Mouse (Mus musculus) midbrain, embryonic 15.5 days (tissue): ENCODE measurements around the gene Cxcl9. TPM values are rescaled to one million over a fixed set of nuclear protein-coding genes. Genes with fewer than 3 reads are reported as not detected.

ENCODE experiments used
- ATAC-seq: fragments of 200-750 bp; cut with Nextera tagmentation; replicated peaks from 2 replicates; pipeline ENCODE4 v1.8.0; 2017; ENCODE audit warnings: moderate TSS enrichment
- H3K27ac ChIP-seq: fragments of 300-500 bp; sonication (generic); 2 replicates; pipeline ENCODE4 v1.5.1; 2015; ENCODE audit warnings: mild to moderate bottlenecking, inconsistent platforms
- H3K27me3 ChIP-seq: fragments of 300-500 bp; sonication (generic); replicated peaks from 2 replicates; pipeline ENCODE4 v1.6.1; 2015; ENCODE audit warnings: inconsistent platforms
- H3K36me3 ChIP-seq: fragments of 300-500 bp; sonication (generic); replicated peaks from 2 replicates; pipeline ENCODE4 v1.6.1; 2015; ENCODE audit warnings: inconsistent platforms
- H3K4me1 ChIP-seq: fragments of 300-500 bp; sonication (generic); 2 replicates; pipeline ENCODE4 v1.6.1; 2015; ENCODE audit warnings: inconsistent platforms
- H3K4me2 ChIP-seq: fragments of 300-500 bp; sonication (generic); 2 replicates; pipeline ENCODE4 v1.6.1; 2015; ENCODE audit warnings: inconsistent platforms, mild to moderate bottlenecking, moderate library complexity
- H3K4me3 ChIP-seq: fragments of 300-500 bp; sonication (generic); 2 replicates; pipeline ENCODE4 v1.5.1; 2015; ENCODE audit warnings: mild to moderate bottlenecking, inconsistent platforms
- H3K9ac ChIP-seq: fragments of 300-500 bp; sonication (generic); 2 replicates; pipeline ENCODE4 v1.6.1; 2015; ENCODE audit warnings: mild to moderate bottlenecking, inconsistent platforms
- H3K9me3 ChIP-seq: fragments of 300-500 bp; sonication (generic); 2 replicates; pipeline ENCODE4 v1.6.1; 2016; ENCODE audit warnings: inconsistent platforms
- WGBS: fragments of 180-500 bp; shearing (Covaris S2); methylation state at CpG from one replicate; pipeline ENCODE4 v1.1.7; 2015; ENCODE audit warnings: mixed read lengths; 5-methylcytosine and 5-hydroxymethylcytosine counted together
- polyA plus RNA-seq: library from polyadenylated mRNA; unstranded; fragments of >200 nt; fragmentation: Nextera tagmentation; extraction: Ambion mirVana; gene quantifications from 2 replicates; pipeline ENCODE4 v1.2.1, GENCODE M21; 2015

Gene Cxcl9
- polyA plus RNA-seq: not detected in 2 replicates

DNA sequence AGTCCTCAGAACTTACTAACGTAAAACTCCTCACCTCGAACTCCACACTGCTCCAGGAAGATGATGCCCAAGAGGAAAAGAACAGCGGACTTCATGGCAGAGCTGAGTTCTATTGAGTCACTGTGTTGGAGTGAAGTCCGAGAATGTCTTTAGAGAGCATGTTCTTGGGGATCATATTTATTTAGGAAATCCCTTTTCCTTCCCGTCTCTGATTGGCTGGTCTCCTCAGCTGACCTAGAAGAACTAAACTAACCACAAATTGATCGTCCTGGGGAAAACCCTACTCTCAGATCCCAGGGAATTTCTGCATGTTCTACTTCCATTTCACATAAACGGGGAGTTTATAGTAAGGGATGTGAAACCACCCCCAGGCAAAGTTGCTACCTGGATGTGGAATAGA, at the start of gene Cxcl9:
Gene Cxcl9, minus strand, starts transcription at position 151 of the 400 bp plus-strand sequence.
- Histone ChIP-seq H3K36me3 (no peaks in the 10 kb centered on the region), H3K4me3 (no peak within 1 kb of the TSS), H3K9me3 (no peaks in the 10 kb centered on the region), H3K27ac (no peak within 1 kb of the TSS), H3K4me1 (no peaks in the 10 kb centered on the region), H3K9ac (no peak within 1 kb of the TSS), H3K27me3 (no peaks in the 10 kb centered on the region), H3K4me2 (no peak within 1 kb of the TSS)
- 89% methylated on average over 7 of the region's 7 CpGs for WGBS
- no peak for ATAC-seq

DNA sequence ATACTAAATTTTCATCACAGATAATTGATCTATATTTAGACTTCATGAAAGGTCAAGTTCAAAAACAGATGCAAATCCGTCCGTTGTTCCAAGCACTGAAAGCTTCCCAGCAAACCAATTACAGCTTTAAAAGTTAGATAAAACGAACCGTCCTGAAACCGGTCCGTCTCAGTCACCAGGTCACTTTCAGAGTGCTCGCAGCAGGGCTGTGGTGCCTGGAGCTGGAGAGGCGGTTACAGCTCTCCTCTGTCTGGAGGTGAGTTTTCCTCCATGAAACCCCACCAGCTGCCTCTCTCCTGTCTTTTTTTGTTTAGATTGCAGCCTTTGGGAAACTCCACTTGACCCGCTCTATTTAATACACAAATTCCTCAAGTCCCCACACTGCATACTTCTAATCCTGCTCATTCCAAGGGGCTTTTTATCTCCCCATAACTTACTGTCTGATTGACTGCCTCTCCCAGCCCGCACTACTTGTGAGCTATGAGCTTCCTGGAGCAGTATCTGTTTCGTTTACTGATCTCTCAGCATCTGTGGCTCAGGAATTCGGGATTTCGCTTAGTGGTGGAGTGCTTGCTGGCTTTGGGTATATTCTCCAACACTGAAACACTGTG, 49.0 kb upstream of the Cxcl9 start:
- no peaks in the 10 kb centered on the region for H3K9me3 ChIP-seq
- H3K4me2 ChIP-seq: 0 out of 2 replicates have a peak overlapping the region, but pooled peaks have one; percentile 4
- no peak overlapping the region for H3K9ac ChIP-seq
- ATAC-seq: no peak
- WGBS: 30% methylated on average over 13 of the region's 13 CpGs
- peaks cover 5% of the 10 kb centered on the region for H3K4me1 ChIP-seq
- no peaks in the 10 kb centered on the region for H3K27me3 ChIP-seq
- H3K4me3 ChIP-seq: no peak overlapping the region
- no peaks in the 10 kb centered on the region for H3K36me3 ChIP-seq
- no peak overlapping the region for H3K27ac ChIP-seq

DNA sequence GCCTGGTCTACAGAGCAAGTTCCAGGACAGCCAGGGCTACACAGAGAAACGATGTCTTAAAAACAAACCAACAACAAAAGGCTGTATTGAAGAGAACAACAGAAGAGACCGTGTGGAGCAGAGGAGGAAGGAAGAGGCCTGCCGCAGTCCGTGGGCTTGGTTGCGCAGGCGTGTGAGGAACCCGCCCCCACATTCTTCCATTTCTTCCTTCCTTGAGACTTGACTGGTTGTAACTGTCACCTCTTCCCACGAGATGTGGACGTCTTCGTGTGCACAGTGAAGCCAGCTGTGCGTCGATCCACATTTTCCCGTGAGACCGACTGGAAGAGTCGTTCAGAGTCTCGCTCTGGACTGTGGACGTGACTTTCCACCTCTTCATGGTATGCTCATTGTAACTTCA, 47.5 kb upstream of the Cxcl9 start:
- Histone ChIP-seq H3K9me3 (no peaks in the 10 kb centered on the region), H3K4me2 (no peak overlapping the region), H3K4me3 (no peak overlapping the region), H3K9ac (no peak overlapping the region), H3K27me3 (no peaks in the 10 kb centered on the region), H3K4me1 (peaks cover 5% of the 10 kb centered on the region), H3K36me3 (no peaks in the 10 kb centered on the region), H3K27ac (no peak overlapping the region)
- ATAC-seq: no peak
- WGBS: 83% methylated on average over 17 of the region's 17 CpGs

DNA sequence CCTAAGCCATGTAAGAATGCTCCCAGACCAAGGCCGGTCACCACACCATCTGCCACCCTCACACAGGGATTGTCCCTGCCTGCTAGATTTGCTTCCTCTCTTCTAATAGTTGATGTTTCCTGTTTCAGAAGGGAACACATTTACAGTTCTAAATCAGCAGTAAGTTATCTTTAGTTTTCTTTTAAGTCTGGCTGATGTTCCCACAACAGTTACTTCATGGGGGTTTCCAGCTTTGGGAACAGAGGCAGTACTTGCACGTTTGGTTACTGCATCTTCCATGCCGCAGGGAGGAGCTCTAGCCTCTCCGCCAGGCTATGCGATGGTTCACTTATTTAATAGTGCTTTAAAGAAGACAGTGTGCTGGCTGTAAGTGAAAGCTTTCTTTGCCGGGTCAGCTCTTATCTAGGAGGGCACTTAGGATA, 46.9 kb upstream of the Cxcl9 start:
- no peak for ATAC-seq
- H3K9me3 ChIP-seq: no peaks in the 10 kb centered on the region
- no peak overlapping the region for H3K9ac ChIP-seq
- H3K27ac ChIP-seq: no peak overlapping the region
- H3K27me3 ChIP-seq: no peaks in the 10 kb centered on the region
- H3K4me1 ChIP-seq: peaks cover 5% of the 10 kb centered on the region
- no peaks in the 10 kb centered on the region for H3K36me3 ChIP-seq
- H3K4me3 ChIP-seq: no peak overlapping the region
- H3K4me2 ChIP-seq: no peak overlapping the region
- whole genome bisulfite sequencing: 79% methylated on average over 6 of the region's 6 CpGs

DNA sequence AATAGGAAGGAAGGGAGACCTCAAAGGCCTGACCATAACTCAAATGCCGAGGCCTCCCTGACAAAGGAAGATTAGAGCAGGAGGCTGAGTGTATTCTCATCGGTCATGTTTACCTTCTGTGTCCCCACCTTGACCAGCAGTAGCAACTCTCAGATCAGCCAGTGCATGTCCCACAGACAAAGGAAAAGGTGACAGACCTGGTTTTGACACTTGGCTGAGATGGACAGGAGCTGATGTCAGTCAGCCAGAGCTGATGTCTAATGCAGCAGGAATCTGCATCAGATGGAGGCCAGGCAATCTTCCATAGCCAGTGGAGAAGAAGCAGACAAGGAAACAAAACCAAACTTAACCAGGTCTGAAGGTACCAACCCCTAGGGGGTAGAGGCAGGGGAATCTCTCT, 44.7 kb upstream of the Cxcl9 start:
- H3K27me3 ChIP-seq: no peaks in the 10 kb centered on the region
- no peak overlapping the region for H3K4me2 ChIP-seq
- H3K9me3 ChIP-seq: no peaks in the 10 kb centered on the region
- no peak for ATAC-seq
- 76% methylated on average over 2 of the region's 2 CpGs for WGBS
- no peak overlapping the region for H3K4me3 ChIP-seq
- peaks cover 5% of the 10 kb centered on the region for H3K4me1 ChIP-seq
- H3K9ac ChIP-seq: no peak overlapping the region
- H3K36me3 ChIP-seq: no peaks in the 10 kb centered on the region
- no peak overlapping the region for H3K27ac ChIP-seq

DNA sequence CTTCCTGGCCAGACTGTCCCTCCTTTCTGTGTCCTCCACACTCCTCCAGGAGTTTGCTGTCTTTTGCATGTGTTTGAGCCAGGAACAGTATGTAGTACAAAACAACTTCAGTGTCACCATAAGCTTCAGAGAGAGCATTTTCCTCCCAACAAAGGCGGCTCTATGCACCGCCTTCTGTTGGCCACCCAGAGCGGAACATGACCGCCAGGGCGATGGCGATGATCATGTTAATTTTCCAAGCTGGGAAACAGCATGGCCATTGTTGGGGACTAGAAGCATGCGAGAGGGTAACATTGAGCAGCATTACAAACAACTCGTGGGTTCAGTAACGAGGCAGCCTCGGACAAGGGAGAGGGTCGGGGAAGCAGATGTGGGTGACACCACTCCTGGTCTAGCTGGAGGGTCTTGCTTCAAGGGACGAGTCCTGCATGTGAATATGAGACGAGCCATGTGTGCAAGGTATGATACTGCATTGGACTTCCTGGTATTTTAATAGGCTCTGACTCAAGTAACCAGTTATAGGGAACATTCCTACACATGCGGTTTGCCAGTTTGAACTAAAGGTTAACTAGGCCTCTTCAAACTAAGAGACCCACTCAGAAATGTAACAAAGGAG, 43.6 kb upstream of the Cxcl9 start:
- no peak overlapping the region for H3K4me2 ChIP-seq
- no peak overlapping the region for H3K4me3 ChIP-seq
- WGBS: 56% methylated on average over 14 of the region's 14 CpGs
- no peak overlapping the region for H3K27ac ChIP-seq
- no peak overlapping the region for H3K9ac ChIP-seq
- ATAC-seq: 0 out of 2 replicates have a peak, but pooled peaks have one; percentile 45
- H3K36me3 ChIP-seq: no peaks in the 10 kb centered on the region
- H3K4me1 ChIP-seq: no peaks in the 10 kb centered on the region
- no peaks in the 10 kb centered on the region for H3K27me3 ChIP-seq
- no peaks in the 10 kb centered on the region for H3K9me3 ChIP-seq

DNA sequence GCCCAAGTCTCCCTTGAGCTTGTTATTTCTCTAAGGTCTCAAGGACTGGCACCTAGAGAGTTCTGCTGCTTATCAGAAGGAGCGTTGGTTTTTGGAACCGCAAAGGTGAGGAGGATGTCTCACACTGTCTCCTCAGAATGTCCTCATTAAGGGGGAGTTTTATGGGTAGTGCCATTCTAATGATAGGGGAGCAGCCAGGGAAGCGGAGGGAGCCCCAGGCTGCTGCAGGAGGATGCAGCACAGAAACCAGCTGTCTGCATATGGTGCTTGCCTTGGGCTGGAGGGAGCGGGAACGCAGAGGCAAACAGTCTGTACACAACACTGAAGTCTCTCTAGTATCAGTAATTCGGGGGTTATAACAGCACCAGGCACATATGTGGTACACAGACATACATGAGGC, 43.0 kb upstream of the Cxcl9 start:
- Histone ChIP-seq H3K36me3 (no peaks in the 10 kb centered on the region), H3K4me2 (no peak overlapping the region), H3K9me3 (no peaks in the 10 kb centered on the region), H3K4me3 (no peak overlapping the region), H3K27ac (no peak overlapping the region), H3K9ac (no peak overlapping the region), H3K4me1 (no peaks in the 10 kb centered on the region), H3K27me3 (no peaks in the 10 kb centered on the region)
- ATAC-seq: no peak
- WGBS: 83% methylated on average over 6 of the region's 6 CpGs

DNA sequence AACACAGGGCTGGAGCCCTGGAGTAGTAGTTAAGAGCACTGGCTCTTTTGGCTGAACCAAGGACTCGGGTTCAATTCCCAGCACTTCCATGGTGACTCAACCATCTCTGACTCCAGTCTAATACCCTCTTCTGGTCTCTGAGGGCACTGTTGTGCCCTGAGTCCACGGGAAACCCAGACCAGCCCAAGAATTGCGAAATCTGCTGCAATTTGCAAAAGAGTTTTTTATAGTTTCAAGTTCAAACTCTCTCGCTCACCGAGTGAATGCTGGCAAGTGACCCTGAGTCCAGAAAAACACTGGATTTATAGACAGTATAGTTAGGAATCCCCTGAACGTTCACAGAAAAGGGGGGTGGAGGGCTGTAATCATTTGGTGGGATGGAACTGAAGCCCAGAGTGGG, 42.5 kb upstream of the Cxcl9 start:
- no peak for ATAC-seq
- no peak overlapping the region for H3K4me3 ChIP-seq
- H3K36me3 ChIP-seq: no peaks in the 10 kb centered on the region
- H3K9me3 ChIP-seq: no peaks in the 10 kb centered on the region
- WGBS: 88% methylated on average over 6 of the region's 6 CpGs
- no peak overlapping the region for H3K27ac ChIP-seq
- no peaks in the 10 kb centered on the region for H3K27me3 ChIP-seq
- H3K9ac ChIP-seq: no peak overlapping the region
- H3K4me1 ChIP-seq: no peaks in the 10 kb centered on the region
- H3K4me2 ChIP-seq: no peak overlapping the region

DNA sequence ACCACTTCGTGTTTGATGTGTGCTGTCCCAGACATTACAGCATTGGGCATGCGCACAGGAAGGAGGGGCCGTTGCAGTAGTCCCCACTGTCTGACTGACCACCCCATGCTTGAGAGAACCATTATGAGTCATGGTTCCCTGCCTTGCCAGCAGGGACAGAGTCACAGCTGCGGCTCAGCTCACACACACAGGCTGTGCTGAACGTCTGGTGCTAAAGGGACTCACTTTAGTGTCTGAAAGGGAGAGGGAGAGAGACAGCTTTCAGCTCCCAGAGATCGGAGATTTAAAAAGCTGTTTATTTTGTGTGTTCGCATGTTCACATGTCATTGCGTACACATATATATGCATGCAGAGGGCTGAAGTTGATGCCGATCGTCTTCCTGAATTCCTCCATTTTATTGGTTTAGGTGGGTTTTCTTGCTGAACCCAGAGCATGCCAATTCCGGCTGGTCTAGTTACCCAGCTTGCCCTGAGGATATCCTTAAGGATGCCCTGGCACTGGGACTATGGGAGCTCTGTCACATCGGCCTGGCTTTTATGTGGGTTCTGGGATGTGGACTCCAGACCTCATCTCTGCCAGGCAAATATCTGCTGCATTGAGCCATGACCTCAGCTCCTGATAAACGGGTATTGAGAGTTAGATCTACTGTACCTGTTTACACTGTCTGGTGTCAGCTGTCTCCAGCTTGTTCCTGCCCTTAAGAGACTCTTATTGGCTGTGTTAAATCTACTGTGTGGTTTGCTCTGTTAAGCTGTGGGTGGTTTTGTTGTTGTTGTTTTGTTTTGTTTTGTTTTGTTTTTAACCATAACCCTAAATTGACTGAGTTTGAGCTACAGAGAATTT, 41.5 kb upstream of the Cxcl9 start:
- Histone ChIP-seq H3K27me3 (no peaks in the 10 kb centered on the region), H3K9me3 (no peaks in the 10 kb centered on the region), H3K4me3 (no peak overlapping the region), H3K4me1 (no peaks in the 10 kb centered on the region), H3K36me3 (no peaks in the 10 kb centered on the region), H3K27ac (no peak overlapping the region), H3K9ac (no peak overlapping the region), H3K4me2 (no peak overlapping the region)
- peak; percentile 65; the same call in 1 of the 2 replicates for ATAC-seq
- 66% methylated on average over 13 of the region's 13 CpGs for WGBS

DNA sequence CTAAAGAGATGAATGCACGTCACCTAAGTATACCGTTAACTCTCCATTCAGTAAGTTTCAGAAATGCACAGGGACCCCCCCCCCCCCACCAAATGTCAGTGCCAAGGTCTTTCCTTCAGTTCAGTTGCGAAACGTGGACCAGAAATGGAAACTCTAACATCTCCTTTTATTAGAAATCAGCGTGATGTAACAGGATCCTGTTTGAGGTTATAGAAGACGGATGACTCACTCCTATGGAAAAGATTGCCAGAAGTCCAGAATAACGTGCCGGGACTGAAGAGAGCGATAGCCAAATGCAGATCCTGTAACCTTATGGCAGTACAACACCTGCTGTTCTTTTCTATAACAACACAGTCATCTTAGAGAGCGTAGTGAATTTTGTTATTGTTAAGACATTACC, 40.5 kb upstream of the Cxcl9 start:
- H3K27ac ChIP-seq: no peak overlapping the region
- H3K9me3 ChIP-seq: no peaks in the 10 kb centered on the region
- no peak for ATAC-seq
- H3K4me3 ChIP-seq: no peak overlapping the region
- no peaks in the 10 kb centered on the region for H3K36me3 ChIP-seq
- H3K4me1 ChIP-seq: no peaks in the 10 kb centered on the region
- H3K4me2 ChIP-seq: no peak overlapping the region
- H3K27me3 ChIP-seq: no peaks in the 10 kb centered on the region
- 85% methylated on average over 10 of the region's 10 CpGs for WGBS
- H3K9ac ChIP-seq: no peak overlapping the region

DNA sequence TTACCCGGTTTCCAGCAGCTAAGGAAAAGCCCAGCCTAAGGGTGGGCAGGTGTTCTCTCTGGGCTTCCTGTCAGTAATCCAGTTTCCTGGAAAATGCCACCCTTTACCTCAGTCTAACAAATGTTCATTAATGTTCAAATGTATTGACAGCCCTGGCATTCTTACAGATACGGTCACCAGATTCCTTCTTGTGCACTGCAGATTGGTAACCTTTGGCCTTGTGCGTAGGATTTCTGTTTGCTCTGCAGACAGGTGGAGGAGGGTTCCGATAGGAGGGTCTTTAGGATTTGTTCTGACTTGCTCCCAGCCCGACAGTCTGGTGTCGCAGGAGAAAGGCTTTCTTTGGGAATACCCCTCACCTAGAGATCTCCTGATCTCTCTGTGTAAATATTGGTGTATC, 38.7 kb upstream of the Cxcl9 start:
- H3K36me3 ChIP-seq: no peaks in the 10 kb centered on the region
- 79% methylated on average over 6 of the region's 6 CpGs for WGBS
- peaks cover 3% of the 10 kb centered on the region; the same call in 1 of the 2 replicates for H3K4me1 ChIP-seq
- H3K4me2 ChIP-seq: no peak overlapping the region
- H3K27me3 ChIP-seq: no peaks in the 10 kb centered on the region
- no peak overlapping the region for H3K9ac ChIP-seq
- no peak for ATAC-seq
- no peak overlapping the region for H3K27ac ChIP-seq
- no peak overlapping the region for H3K4me3 ChIP-seq
- H3K9me3 ChIP-seq: no peaks in the 10 kb centered on the region

DNA sequence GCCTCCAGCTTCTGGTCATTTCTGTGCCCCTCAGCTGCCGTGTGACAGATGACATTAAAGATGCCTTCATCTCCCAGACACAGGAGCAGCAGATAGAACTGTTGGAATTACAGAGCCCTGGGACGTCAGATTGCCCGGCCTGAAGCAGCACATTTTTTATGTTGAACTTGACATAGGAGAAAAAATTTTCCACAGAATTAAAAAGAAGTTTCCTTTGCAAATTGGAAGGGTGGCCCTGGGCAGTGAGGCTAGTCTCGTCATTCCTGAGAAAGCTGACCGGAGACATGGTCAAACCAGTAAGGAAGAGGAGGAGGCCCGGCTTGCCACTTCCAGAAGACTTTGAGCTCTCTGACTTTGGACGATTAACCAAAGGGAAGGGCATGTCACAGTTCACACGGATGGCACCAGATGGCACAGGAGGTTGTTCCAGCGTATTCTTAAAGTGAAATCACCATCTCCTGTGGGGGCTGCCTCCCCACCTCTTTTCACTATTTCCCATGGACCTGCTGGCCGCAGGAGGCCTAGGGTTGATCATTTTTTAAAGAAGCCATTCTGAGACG, 37.3 kb upstream of the Cxcl9 start:
- Histone ChIP-seq H3K27me3 (no peaks in the 10 kb centered on the region), H3K4me3 (no peak overlapping the region), H3K4me2 (no peak overlapping the region), H3K9ac (no peak overlapping the region), H3K9me3 (no peaks in the 10 kb centered on the region), H3K27ac (no peak overlapping the region), H3K4me1 (peaks cover 3% of the 10 kb centered on the region; the same call in 1 of the 2 replicates), H3K36me3 (no peaks in the 10 kb centered on the region)
- no peak for ATAC-seq
- WGBS: 78% methylated on average over 11 of the region's 11 CpGs
